Mouse (Mus musculus): ENCODE measurements around the gene Pnpo.

Gene Pnpo

DNA sequence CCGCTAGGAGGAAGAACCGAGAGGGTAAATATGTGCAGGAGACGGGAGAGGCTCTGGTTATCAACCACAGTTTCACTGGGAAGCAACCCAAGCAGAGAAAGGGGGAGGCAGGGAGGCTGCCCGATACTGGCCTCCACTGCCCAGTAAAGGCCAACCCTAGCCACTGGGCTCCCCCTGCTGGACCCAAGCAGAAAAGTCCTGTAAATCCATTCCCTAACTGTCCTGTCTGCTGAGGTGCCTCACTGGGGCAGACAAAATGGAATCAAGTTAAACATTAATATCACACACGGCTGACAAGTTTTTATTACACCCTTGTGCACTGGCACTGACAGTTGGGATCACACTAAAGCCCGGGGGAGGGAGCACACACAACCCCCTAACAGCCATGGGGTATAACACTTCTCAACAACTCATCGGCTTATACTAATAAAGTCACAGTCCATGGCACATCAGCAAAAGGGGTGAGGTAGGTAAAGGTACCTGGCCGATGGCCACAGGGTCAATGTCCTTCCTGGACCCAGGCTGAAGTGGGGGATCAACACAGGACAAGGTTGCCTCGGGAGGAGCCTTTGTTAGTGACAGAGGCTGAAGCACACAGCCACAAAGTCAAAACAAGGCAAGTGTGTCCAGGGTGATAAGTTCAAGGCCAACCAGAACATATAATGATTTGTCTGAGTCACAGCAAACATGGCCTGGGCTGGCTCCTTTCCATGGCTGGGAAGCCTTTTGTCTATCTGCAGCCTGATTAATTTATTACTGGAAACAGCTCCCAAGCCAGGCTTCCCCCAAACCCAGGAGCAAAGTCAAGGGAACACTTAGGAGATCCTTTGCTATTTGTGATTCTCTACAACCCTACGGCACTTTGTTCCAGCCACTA lies 6.0 kb downstream of the Pnpo start:
- no peak for DNase-seq (ENCODE audit: low read depth, low spot score)

DNA sequence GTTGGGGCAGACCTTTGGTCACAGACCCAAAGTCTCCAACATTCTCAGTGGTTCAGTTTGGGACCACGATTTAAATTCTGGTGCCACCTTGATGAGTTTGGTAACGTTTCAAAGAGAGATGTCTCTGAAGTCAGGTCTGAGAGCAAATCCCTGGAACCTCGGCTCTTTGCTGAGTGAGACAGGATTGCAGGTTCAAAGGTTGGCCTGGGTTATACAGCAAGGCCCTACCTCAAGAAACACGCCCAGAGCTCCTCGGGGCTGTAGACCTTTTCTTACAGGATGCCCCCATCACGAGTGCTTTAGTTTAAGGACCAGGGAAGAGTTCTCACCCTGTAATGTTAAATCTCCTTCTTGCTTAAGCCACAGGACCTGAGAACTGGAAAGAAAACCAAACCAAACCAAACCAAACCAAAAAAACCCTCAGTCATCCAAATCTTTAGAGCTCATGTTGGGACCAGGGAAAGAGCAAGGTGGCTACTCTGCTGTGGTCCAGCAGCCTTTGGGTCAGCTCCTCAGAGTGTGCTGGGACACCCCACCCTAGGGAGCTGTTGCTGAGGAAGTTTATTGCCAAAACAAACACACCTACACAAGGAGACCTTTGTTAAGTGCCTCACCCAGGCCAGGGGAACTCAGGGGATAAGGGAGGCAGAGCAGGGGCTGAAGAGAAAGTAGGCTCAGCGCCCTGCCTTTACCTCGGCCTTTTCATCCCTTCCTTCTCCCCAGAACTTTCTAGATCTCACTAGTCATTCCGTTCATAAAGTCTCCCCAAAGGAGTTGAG lies 7.7 kb downstream of the Pnpo start:
- no peak for DNase-seq (ENCODE audit: low read depth, low spot score)

DNA sequence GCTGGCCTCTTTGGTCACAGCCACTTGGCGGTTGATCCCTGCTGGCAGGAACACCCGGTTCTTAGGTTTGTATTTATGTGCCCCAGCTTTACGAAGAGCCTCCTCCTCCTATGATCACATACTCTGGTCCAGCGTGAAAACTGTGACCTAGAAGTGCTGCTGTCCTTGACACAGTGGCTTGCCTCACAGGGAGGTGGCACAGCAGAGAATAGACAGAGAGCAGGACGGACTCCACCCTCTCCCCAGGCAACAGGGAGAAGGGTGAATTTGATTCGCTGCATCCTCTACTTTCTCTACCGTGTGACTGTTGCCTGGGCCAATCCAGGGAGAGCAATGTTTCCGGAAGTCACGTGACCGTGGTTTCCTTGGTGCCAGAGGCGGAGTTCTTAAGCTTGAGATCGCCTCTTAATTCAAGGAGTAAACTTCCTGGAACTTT lies 8.8 kb downstream of the Pnpo start:
- DNase-seq (ENCODE audit: low read depth, low spot score) = peak; percentile 84

DNA sequence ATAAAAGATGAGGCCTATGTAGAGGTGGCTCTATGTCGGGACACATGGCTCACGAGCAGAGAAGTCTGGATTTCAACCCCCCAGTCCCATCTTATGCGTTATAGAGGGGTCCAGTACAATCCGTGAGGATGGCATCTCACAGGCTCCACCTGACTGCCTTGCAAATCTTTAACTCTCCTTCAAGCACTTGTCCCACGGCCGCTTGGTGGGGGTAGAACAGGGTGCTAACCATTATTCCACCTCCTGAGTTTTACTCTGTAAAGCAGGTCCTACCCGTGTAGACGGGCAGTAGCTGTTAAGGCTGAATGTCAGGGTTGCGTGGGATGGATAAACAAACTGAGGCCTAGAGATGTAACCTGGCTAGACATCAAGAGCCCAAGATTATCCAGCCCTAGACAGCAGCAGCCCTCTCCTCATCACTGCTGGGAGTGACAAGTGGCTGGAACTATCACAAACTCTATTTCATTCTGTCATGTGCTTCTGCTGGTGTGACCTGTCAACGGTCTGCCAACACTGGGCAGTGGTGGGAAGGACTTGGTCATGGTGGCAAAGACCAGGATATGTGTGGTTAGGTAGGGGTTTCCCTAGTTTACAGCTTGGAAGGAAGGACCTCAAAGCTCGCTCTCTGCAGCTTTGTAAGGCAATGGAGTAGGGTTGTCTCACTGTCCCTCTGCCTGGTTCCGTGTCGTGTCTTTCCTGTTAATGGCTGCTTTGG lies 10.1 kb downstream of the Pnpo start:
- DNase-seq (ENCODE audit: low read depth, low spot score) = no peak

DNA sequence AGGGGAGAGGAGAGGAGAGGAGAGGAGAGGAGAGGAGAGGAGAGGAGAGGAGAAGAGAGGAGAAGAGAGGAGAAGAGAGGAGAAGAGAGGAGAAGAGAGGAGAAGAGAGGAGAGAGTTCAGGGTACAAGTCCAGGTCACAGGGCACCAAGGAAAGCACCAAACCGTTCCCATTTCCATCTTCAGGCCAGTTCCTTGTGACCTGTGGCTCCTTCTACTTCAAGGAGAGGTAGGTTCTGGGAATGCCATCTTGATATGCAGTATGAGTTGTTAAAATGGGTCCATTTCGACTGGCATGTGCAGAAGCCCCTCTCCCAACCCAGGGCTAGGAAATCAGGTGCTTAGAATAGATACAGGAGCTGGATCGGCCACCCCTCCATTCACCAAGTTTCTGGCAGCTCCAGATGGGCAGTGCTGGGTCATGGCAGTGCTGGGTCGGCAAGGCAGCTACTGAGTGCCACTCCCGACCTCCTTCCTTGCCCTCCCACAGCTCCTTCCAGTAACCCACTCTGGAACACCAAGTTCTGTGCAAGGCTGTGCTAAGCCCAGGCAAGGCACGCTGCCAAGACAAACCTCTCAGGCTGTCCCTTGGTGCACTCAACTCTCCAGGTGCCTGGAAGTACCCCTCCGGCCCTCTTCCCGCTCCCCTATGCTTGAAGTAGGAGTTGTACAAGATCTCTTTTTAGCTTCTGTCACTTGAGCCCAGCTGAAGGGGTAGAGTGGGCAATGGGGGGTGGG lies 12.3 kb downstream of the Pnpo start:
- no peak for DNase-seq (ENCODE audit: low read depth, low spot score)

DNA sequence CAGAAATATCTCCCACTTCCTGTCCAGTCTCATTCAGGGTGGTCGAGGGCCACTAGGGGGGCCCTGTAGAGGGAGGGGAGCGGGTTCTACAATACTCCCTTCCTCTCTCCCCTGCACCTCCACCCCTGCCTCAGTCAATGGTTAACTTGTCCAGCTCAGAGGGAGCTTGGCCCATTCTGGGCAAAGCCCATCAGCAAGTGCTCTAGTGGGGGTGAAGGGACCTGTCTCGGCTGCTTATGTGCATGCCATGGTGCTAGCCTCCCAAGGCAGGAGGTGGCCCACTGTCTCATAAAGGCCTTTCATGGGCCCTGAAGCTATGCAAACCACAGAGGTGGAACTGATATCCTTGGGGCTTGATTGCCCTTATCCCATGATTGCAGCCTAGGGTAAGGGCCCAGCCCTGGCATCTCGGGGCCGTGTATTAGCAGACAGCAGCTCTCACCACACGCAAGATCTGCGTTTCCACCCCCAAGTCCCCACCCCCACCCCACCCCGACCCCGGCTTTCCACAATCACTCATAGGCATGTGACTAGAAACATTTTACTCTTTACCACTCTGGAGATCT lies 13.9 kb downstream of the Pnpo start:
- no peak for DNase-seq (ENCODE audit: low read depth, low spot score)

DNA sequence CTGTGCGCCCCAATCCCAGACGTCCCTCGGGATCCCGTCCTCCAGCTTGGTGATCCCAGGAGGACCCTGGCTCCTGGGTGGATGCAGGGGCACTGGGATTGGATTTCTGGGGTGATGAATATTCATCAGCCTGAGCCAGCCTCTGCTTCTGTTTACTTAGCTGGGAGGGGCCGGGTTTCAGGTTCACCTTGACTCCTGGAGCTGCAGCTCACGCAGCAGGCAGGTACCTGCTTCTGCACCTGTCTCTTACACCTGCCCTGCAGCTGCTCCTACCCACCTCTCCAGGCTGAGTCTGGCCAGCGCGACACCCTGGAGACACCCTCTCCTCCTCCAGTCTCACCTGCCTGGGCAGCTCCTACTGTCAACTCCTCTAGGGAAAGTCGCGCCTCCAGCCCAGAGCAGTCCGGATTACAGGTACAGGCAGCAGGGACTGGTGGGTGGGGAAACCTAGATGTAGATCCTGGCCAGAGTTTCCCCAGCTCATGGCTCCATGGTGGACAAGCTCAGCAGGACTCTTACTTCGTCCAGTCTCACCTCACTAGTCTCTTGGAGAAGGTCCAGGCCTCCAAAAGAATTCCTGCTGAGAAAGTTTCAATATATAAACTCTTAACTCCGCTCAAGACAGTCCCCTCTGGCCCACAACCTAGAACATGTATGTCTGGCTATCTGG lies 14.6 kb downstream of the Pnpo start:
- no peak for DNase-seq (ENCODE audit: low read depth, low spot score)

DNA sequence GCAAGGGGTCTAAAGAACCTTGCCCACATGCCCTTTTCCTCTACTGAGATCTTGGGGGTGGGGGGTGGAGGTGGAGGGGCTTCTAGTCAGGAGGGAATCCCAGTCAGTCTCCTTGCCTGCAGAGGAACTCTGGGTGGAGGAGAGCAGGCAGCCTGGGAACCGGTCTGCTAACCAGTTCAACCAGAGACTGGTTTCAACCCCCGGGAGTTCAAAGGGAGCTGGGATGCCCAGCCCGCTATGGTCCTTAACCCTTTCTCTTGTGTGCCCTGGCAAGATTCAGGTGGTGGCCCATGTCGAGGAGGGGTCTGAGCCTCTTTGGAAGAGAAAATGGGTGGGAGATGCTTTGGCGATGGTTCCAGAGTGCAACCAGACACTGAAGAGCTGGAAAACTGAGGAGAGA lies 15.1 kb downstream of the Pnpo start:
- no peak for DNase-seq (ENCODE audit: low read depth, low spot score)

DNA sequence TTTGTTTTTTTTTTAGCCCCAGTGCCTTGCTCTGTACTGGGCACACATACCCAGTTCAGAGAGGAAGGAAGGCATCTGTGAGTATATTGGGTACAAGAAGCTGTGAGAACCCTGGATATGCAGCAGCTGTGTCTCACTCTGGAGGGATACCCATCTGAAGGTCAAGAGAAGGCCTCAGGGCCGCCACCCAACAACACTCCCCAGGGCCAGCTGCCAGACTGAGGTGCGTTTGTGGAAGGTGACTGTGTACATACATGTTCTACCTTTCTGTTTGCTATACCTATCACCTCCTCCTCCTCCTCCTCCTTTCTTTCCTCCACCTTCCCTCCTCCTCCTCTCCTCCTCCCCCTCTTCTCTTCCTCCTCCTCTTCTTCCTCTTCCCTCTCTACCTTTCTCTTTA lies 15.7 kb downstream of the Pnpo start, which contains the start of gene Prr15l:
Gene Prr15l (plus strand): TSS at position 17 of the 400 bp plus-strand sequence.
- no peak for DNase-seq (ENCODE audit: low read depth, low spot score)

DNA sequence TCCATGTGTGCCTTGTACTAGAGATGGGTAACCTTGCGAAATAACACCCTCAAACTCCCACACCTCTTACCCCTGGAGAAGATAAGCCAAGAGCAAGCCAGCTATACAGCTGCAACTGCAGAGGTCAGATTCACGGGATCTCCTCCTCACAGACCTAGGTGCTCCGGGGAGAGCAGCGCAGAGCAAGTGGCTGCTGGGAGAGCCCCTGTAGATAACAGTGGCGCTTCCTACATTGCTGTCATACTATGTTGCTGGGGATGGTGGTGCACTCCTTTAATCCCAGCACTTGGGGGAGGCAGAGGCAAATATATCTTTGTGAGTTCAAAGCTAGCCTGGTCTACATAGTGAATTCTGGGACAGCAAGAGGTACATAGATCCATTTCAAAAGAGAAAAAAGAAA lies 17.2 kb downstream of the Pnpo start:
- DNase-seq (ENCODE audit: low read depth, low spot score) = no peak

DNA sequence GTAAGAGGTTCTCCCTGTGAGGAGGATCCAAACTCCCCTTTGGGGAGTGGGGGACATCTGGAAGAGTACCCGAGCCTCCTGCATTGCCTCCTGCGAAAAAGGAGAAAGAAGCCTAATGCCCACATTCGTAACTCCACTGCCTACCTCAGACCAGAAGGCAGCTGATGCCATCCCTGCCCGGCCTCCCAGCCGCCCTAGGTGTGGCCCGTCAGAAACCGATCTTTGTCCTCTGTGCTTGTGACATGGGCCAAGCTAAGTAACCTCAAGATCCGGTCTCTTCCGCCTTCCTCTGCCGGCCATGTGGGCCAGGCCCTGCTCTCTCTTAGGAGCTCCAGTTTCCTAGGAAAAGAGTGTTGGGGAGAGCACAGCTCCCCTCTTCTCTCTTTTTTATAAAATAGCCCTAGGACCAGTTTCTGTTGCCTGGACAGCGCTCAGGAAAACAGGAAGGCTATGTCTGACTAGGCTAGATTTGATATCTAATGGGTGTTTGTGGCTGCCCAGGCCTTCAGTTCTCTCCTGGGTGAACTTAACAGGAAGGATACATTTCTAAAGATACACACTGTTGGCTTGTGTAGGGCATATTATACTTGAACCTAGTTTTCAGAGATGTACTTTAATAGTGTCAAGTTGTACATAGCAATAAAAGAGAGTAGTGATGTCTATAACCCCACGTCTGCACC lies 18.2 kb downstream of the Pnpo start:
- DNase-seq (ENCODE audit: low read depth, low spot score) = no peak

DNA sequence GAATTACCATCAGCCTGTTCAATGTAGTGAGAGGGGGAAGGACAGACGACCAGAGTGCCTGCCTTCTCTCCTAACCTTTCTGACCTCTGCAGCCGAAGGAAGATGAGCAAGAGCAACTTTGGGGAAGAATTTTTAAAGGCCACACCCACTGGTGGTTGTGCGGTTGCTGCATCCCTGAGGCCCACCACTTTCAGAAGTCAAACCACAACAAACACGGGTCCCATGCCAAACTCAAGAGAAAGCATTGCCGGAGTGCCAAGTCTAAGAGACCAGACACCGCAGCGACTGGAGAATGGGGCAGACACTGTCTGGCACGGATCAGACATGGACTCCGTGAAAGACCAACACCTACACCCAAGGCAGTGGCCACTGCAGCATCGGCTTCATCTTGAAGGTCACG lies 18.9 kb downstream of the Pnpo start:
- no peak for DNase-seq (ENCODE audit: low read depth, low spot score)

DNA sequence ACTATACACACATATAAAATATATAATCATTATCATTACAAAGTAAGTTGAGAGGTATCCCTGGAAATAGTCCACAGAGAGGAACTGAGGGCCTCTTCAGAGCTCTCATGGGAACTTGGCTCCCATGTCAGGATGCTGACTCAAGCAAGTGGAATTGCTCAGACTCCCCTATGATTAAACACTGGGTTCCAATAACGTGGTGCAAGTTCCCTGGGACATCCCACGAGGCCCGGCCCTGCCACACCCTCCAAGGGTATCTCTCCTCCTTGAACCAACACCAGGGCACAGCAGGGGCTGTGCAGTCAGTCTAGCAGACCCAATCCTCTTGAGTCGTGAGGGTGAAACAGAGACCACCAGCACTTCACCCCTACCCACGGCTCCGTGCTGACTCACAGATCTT lies 24.8 kb downstream of the Pnpo start:
- DNase-seq (ENCODE audit: low read depth, low spot score) = no peak

DNA sequence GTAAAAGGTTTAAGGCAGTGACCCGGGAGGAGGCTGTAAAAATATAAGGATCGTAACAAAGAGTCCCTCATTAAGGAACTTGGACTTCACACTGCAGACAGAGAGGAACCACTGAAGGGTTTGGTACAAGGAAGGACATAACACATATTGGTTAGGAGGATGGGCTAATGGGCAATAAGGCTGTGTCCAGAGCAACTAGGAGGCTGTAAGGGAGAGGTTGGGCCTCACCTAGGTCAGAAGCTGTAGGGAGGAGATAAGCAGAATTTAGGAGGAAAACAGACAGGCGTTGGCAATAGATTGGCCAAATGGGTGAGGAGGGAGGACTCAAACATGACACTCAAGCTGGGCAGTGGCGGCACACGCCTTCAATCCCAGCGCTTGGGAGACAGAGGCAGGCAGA lies 26.4 kb downstream of the Pnpo start:
- peak; percentile 81 for DNase-seq (ENCODE audit: low read depth, low spot score)

DNA sequence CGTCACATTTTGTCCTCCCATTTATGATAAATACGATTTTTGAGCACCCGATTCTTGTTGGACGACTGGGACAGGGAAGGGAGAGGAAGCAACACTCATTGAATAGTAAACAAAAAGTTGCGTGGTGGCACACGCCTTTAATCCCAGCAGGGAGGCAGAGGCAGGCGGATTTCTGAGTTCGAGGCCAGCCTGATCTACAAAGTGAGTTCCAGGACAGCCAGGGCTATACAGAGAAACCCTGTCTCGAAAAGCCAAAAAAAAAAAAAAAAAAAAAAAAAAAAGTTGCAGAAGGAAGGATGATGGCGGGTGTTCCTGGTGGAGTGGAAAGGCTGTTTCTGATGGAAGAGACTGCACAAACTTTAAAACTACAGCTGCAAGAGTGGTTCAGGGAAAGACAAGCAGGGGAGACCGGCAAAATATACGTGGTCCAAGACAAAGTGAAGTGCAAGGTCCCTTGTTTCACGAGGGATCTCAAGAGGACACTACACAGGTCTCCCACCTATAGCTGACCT lies 26.8 kb downstream of the Pnpo start:
- DNase-seq (ENCODE audit: low read depth, low spot score) = no peak

DNA sequence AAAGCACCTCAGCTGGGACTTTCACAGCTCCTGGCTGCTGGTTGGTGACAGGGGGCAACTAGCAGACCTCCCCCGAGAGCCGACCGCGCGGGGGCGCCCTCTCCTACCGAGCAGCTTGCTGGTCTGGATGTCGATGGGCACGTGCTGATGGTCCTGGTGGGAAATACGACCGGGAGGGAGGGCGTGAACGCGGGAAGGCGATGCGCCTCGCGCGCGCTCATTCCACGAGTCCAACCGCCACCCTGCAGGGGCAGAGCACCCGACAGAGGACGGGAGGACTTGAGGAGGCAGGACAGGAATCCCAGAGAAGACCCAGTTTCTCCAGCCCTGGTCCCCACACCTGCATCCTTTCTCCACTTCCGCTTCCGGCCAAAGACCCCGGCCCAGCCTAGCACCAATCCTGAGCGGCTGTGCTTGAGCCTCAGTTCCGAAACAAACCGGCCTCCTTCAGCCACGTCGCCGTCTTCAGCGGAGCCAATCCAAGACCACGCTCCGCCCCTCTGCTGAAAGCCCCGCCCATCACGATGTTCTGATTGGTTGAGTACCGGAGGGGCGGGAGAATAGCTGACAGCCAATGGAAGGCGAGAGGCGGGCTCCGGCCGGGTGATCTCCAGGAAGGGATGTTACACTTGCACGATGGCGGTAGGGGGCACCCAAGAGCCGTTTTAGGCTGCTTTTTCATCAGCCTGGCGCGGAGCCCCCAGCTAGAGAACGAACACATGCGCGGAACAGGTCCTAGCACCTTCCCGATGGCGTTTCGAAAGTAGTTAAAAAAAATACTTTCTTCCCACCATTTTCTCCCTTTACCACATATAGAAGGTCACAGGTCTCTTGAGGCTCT lies 27.5 kb downstream of the Pnpo start, which contains the start of gene Cdk5rap3:
Gene Cdk5rap3 (minus strand): TSS at position 453 of the 841 bp plus-strand sequence.
- DNase-seq (ENCODE audit: low read depth, low spot score) = peak; percentile 99

DNA sequence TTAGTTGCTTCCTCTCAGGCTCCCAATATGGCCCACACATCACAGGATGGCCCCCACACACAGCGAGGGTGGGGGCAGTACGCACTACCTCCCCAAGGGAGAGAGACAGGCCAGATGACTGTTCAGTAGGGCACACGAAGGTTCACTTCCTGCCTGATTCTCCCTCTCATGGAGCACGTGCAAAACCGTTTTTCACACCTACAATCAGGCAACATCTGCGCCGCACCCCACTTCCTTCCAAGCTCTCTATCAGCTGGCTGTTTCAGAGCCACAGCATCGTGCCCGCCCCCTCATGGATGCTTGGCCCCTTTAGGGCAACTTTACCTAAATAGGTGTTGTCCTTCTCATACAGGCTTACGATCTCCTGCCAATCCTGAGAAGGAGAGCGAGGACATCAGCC lies 31.1 kb downstream of the Pnpo start:
- no peak for DNase-seq (ENCODE audit: low read depth, low spot score)

DNA sequence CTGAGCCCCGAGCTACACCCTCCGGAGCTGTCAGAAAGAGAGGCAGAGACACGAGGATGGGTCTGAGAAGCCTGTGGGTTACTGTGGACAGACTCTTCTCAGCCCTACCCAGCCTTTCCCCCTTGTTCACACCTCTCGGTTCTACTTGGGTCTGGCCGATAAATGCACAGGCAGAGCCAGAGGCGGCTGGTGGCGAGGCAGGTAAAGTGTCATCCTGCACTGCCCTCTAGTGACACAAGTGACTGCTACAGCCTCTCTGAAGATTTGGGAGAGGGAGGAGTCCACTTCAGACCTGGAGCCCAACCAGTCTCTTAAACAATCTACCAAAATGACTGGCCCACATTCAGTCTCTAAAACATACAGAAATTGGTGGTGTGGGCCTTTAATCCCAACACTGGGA lies 33.8 kb downstream of the Pnpo start:
- no peak for DNase-seq (ENCODE audit: low read depth, low spot score)

DNA sequence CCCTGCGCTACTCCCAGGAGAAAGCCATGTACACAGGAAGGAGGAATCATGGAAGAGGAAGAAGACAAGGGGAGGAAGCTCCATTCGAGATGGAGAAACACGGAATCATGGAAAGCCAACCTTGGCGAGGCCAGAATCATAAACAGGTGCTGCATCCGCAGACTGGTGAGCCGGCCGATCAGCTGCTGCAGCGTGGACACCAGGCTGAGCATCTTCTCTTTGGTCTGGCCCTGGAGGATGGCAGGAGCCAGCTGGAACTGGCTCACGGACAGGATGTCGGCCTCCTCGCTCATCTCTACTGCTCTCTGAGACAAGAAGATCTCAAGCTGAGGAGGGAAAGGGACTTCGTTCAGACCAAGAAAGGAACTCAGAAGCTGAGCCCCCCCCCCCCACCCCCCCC lies 35.2 kb downstream of the Pnpo start:
- DNase-seq (ENCODE audit: low read depth, low spot score) = no peak
